Mouse (Mus musculus) spleen, postnatal 4 days (tissue): Measurements from ENCODE around the gene Glrx3.

Source experiments
- DNase-seq, 2 experiments: peaks; one replicate each; pipeline ENCODE4 v3.0.0; 2022; ENCODE audit warnings: low spot score in 2 of 2

Gene Glrx3

GRCm38 (mm10) chr7:137472149-137472548 lies 34.7 kb downstream of the Glrx3 start:
- DNase-seq, result no peak

DNA sequence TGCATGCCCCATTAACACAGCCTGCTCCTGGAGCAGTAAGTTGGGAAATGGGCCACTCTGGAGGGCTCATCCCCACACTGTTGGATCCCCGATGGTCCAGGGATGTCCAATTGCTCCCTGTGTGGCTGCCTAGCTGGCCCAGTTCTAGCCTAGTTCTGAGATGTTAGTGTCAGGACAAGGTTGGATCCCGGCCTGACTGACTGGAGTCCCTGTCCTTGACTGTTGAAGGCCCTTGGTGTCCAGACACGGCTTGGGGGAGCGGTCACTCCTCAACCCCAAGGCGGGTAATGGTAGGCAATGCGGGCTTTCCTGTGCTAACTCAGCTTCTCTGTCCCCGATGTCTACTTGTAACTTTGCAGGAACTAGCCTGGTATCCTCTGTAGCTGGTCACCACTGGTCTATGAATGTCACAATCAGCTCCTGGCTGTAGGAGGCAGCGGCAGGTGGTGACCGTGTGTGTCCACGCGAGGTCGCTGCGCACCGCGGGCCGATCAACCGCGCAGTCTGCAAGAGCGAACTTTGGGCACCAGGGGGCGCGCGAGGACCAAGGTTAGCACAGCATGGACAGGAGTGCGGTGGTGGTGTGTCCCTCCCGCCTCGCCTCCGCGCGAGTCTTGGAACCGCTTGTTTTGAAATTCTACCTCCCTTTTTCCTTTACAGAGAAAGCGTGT lies 40.7 kb downstream of the Glrx3 start:
- DNase-seq, result peak; percentile 91 to 99

DNA sequence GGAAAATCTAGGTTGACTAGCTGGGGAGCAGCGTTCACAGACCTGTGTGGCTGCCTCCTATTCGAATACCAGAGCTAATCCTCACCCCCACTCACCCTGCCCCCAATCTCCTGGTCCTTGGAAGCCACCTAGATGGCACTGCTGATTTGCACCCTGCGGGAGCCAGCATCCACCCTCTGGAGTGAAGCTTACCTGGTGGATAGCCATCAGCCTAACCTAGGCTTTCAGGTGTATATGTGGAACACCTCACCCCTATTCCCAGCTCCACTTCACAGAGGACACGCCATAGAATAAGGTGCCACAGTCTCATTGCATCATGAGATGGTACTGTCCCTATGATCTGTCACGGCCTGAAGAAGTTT lies 41.2 kb downstream of the Glrx3 start:
- no peak for DNase-seq

- DNase-seq, result no peak
Measured at GRCm38 (mm10) chr7:137480839-137481238, 43.4 kb downstream of the Glrx3 start.

GRCm38 (mm10) chr7:137483987-137484386 lies 46.6 kb downstream of the Glrx3 start:
- no peak for DNase-seq

DNA sequence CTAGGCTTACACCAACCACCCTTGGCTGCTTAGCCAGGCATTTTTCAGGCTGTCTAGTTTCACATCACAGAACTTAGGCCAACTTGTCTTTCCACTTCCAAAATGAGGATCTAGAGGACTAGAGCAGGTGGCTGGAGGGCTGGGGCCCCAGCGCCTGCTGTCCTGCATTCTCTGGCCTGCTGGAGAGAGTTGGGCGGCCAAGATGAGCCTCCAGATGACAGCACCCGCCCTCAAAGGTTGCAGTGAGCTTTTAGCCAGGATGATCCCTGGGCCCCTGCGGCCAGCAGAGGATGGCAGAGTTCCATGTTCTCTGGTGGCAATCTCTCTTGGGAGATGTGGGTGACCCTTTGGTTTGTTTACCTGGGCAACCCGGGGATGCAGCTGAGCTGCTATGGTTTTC lies 51.0 kb downstream of the Glrx3 start:
- DNase-seq, result no peak

GRCm38 (mm10) chr7:137490711-137491110 lies 53.3 kb downstream of the Glrx3 start:
- no peak for DNase-seq

GRCm38 (mm10) chr7:137492307-137492973 lies 55.0 kb downstream of the Glrx3 start:
- no peak for DNase-seq

DNA sequence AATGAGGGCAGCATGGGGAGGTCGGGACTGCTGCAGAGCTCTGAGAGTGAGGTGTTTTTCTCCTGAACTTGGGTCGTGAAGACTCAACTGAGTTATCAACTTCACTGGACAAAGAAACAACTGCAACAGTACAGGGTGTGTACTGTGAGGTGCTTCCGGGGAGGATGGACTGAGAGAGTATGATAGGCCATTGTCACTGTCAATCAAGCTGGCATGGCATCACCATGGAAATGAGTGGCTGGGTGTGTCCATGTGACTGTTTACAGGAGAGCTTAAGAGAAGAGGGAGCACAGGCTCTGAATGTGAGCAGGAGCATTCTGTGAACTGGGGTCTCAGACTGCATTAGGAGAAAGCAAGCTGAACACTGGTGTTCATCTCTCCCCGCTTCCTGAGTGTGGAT lies 61.3 kb downstream of the Glrx3 start:
- DNase-seq, result no peak

GRCm38 (mm10) chr7:137517588-137517987 lies 80.2 kb downstream of the Glrx3 start:
- no peak for DNase-seq

DNA sequence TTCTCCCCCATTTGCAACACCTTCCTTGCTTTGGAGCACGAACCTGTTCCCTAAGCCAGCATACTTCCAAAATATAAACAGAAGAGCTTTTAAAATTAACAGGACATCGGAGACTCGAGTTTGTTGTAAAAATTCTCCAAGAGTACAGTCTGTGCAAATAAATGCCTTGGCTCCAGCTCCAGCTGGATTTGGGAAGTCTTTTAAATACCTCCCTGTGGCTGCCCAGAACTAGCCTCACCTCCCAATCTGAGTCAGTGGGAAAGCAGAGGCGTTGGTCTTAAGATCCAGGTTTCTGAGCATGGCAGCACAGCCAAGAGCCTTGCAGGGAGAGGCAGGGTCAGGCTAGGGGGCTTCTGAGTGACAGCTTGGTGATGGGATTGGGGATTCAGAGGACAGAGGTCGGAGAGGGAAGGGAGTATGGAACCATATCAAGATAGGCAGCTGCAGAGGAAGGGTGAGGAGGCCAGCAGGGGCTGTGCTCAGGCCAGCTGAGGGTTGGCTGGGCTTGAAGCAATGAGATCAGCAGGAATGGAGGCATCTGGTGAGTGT lies 80.7 kb downstream of the Glrx3 start:
- DNase-seq, result no peak
